Mouse (Mus musculus): ENCODE measurements around the gene Olfr794. TPM values are rescaled to one million over a fixed set of nuclear protein-coding genes. Genes with fewer than 3 reads are reported as not detected.

Olfr794 gene
- total and polyA plus RNA-seq, 2 experiments from 2014 or later: not detected

- 25% methylated on average over 1 of the region's 1 CpGs for WGBS
- Histone ChIP-seq H3K4me1 (ENCODE audit: insufficient read depth, low read length) (no peaks in the 10 kb centered on the region), H3K27me3 (ENCODE audit: insufficient read depth, low read length) (no peaks in the 10 kb centered on the region), H3K9ac (replicated peaks; ENCODE audit: low read length, poor library complexity, severe bottlenecking) (no peak overlapping the region), H3K27ac (ENCODE audit: low read depth, low read length) (no peak overlapping the region), H3K4me3 (ENCODE audit: low read depth, low read length) (no peak overlapping the region), H3K9me3 (ENCODE audit: low read length) (no peaks in the 10 kb centered on the region), H3K4me2 (ENCODE audit: low read depth, low read length, poor library complexity, severe bottlenecking) (no peak overlapping the region), H3K36me3 (ENCODE audit: insufficient read depth, low read length) (no peaks in the 10 kb centered on the region)
- TF ChIP-seq CTCF (IDR thresholded peaks at IDR 0.05): no peak
- ATAC-seq (ENCODE audit: low FRiP score): no peak
- DNase-seq (ENCODE audit: low spot score): peak; percentile 19
Measured at GRCm38 (mm10) chr10:129621724-129622123, 54.3 kb downstream of the Olfr794 start.

Small RNA genes lying within 50 kb of the gene (microRNA-seq; reads per million reads assigned to microRNA genes)
- gene Gm23252 (ENCODE audit: borderline number of aligned reads): not detected

Other genes with a start within 250 kb of the Olfr794 start
- gene Olfr780, start 249.5 kb upstream of the Olfr794 start, total RNA-seq (2014; rRNA removed): not detected in 2 replicates
- gene Olfr780, start 249.5 kb upstream of the Olfr794 start, polyA plus RNA-seq (2015; fragmentation: Nextera tagmentation; extraction: Ambion mirVana): not detected in 2 replicates
- not detected in 2 replicates for gene Olfr781, start 238.8 kb upstream of the Olfr794 start, total RNA-seq (2014; rRNA removed)
- gene Olfr781, start 238.8 kb upstream of the Olfr794 start, polyA plus RNA-seq (2015; fragmentation: Nextera tagmentation; extraction: Ambion mirVana): not detected in 2 replicates
- not detected in 2 replicates for gene Olfr782, start 218.8 kb upstream of the Olfr794 start, total RNA-seq (2014; rRNA removed)
- not detected in 2 replicates for gene Olfr782, start 218.8 kb upstream of the Olfr794 start, polyA plus RNA-seq (2015; fragmentation: Nextera tagmentation; extraction: Ambion mirVana)
- 0.66 and 0.82 TPM in 2 replicates for gene Olfr784, start 183.6 kb upstream of the Olfr794 start, total RNA-seq (2014; rRNA removed)
- gene Olfr784, start 183.6 kb upstream of the Olfr794 start, polyA plus RNA-seq (2015; fragmentation: Nextera tagmentation; extraction: Ambion mirVana): not detected in 2 replicates
- not detected in 2 replicates for gene Olfr785, start 162.2 kb upstream of the Olfr794 start, total RNA-seq (2014; rRNA removed)
- gene Olfr785, start 162.2 kb upstream of the Olfr794 start, polyA plus RNA-seq (2015; fragmentation: Nextera tagmentation; extraction: Ambion mirVana): not detected in 2 replicates
- gene Olfr786, start 140.3 kb upstream of the Olfr794 start, total RNA-seq (2014; rRNA removed): not detected in 2 replicates
- not detected in 2 replicates for gene Olfr786, start 140.3 kb upstream of the Olfr794 start, polyA plus RNA-seq (2015; fragmentation: Nextera tagmentation; extraction: Ambion mirVana)
- gene Olfr787, start 105.8 kb upstream of the Olfr794 start, total RNA-seq (2014; rRNA removed): not detected in 2 replicates
- not detected in 2 replicates for gene Olfr787, start 105.8 kb upstream of the Olfr794 start, polyA plus RNA-seq (2015; fragmentation: Nextera tagmentation; extraction: Ambion mirVana)
- gene Olfr788, start 96.7 kb upstream of the Olfr794 start, total RNA-seq (2014; rRNA removed): not detected in 2 replicates
- gene Olfr788, start 96.7 kb upstream of the Olfr794 start, polyA plus RNA-seq (2015; fragmentation: Nextera tagmentation; extraction: Ambion mirVana): not detected in 2 replicates
- gene Olfr789, start 82.9 kb upstream of the Olfr794 start, total RNA-seq (2014; rRNA removed): not detected in 2 replicates
- gene Olfr789, start 82.9 kb upstream of the Olfr794 start, polyA plus RNA-seq (2015; fragmentation: Nextera tagmentation; extraction: Ambion mirVana): not detected in 2 replicates
- gene Olfr790, start 69.2 kb upstream of the Olfr794 start, total RNA-seq (2014; rRNA removed): not detected in 2 replicates
- gene Olfr790, start 69.2 kb upstream of the Olfr794 start, polyA plus RNA-seq (2015; fragmentation: Nextera tagmentation; extraction: Ambion mirVana): not detected in 2 replicates
- not detected in 2 replicates for gene Olfr791, start 45.9 kb upstream of the Olfr794 start, total RNA-seq (2014; rRNA removed)
- not detected in 2 replicates for gene Olfr791, start 45.9 kb upstream of the Olfr794 start, polyA plus RNA-seq (2015; fragmentation: Nextera tagmentation; extraction: Ambion mirVana)
- gene Olfr792, start 28.5 kb upstream of the Olfr794 start, total RNA-seq (2014; rRNA removed): not detected in 2 replicates
- gene Olfr792, start 28.5 kb upstream of the Olfr794 start, polyA plus RNA-seq (2015; fragmentation: Nextera tagmentation; extraction: Ambion mirVana): not detected in 2 replicates
- not detected in 2 replicates for gene Olfr796, start 44.9 kb downstream of the Olfr794 start, total RNA-seq (2014; rRNA removed)
- gene Olfr796, start 44.9 kb downstream of the Olfr794 start, polyA plus RNA-seq (2015; fragmentation: Nextera tagmentation; extraction: Ambion mirVana): not detected in 2 replicates
- not detected in 2 replicates for gene Olfr798, start 60.3 kb downstream of the Olfr794 start, total RNA-seq (2014; rRNA removed)
- gene Olfr798, start 60.3 kb downstream of the Olfr794 start, polyA plus RNA-seq (2015; fragmentation: Nextera tagmentation; extraction: Ambion mirVana): not detected in 2 replicates
- gene Olfr799, start 69.8 kb downstream of the Olfr794 start, total RNA-seq (2014; rRNA removed): not detected in 2 replicates
- gene Olfr799, start 69.8 kb downstream of the Olfr794 start, polyA plus RNA-seq (2015; fragmentation: Nextera tagmentation; extraction: Ambion mirVana): not detected in 2 replicates
- not detected in 2 replicates for gene Olfr800, start 90.0 kb downstream of the Olfr794 start, total RNA-seq (2014; rRNA removed)
- gene Olfr800, start 90.0 kb downstream of the Olfr794 start, polyA plus RNA-seq (2015; fragmentation: Nextera tagmentation; extraction: Ambion mirVana): not detected in 2 replicates
- not detected in 2 replicates for gene Olfr801, start 106.2 kb downstream of the Olfr794 start, total RNA-seq (2014; rRNA removed)
- not detected in 2 replicates for gene Olfr801, start 106.2 kb downstream of the Olfr794 start, polyA plus RNA-seq (2015; fragmentation: Nextera tagmentation; extraction: Ambion mirVana)
- gene Olfr802, start 120.5 kb downstream of the Olfr794 start, total RNA-seq (2014; rRNA removed): not detected in 2 replicates
- 0.04 and 0.11 TPM in 2 replicates for gene Olfr802, start 120.5 kb downstream of the Olfr794 start, polyA plus RNA-seq (2015; fragmentation: Nextera tagmentation; extraction: Ambion mirVana)
- not detected in 2 replicates for gene Olfr803, start 126.6 kb downstream of the Olfr794 start, total RNA-seq (2014; rRNA removed)
- gene Olfr803, start 126.6 kb downstream of the Olfr794 start, polyA plus RNA-seq (2015; fragmentation: Nextera tagmentation; extraction: Ambion mirVana): not detected in 2 replicates
- gene Olfr804, start 135.6 kb downstream of the Olfr794 start, total RNA-seq (2014; rRNA removed): not detected in 2 replicates
- gene Olfr804, start 135.6 kb downstream of the Olfr794 start, polyA plus RNA-seq (2015; fragmentation: Nextera tagmentation; extraction: Ambion mirVana): not detected in 2 replicates
- not detected in 2 replicates for gene Olfr805, start 161.7 kb downstream of the Olfr794 start, total RNA-seq (2014; rRNA removed)
- not detected in 2 replicates for gene Olfr805, start 161.7 kb downstream of the Olfr794 start, polyA plus RNA-seq (2015; fragmentation: Nextera tagmentation; extraction: Ambion mirVana)
- gene Olfr806, start 174.3 kb downstream of the Olfr794 start, total RNA-seq (2014; rRNA removed): not detected in 2 replicates
- not detected in 2 replicates for gene Olfr806, start 174.3 kb downstream of the Olfr794 start, polyA plus RNA-seq (2015; fragmentation: Nextera tagmentation; extraction: Ambion mirVana)
- gene Olfr807, start 190.1 kb downstream of the Olfr794 start, total RNA-seq (2014; rRNA removed): not detected in 2 replicates
- not detected in 2 replicates for gene Olfr807, start 190.1 kb downstream of the Olfr794 start, polyA plus RNA-seq (2015; fragmentation: Nextera tagmentation; extraction: Ambion mirVana)
- gene Olfr808, start 197.8 kb downstream of the Olfr794 start, total RNA-seq (2014; rRNA removed): not detected in 2 replicates
- gene Olfr808, start 197.8 kb downstream of the Olfr794 start, polyA plus RNA-seq (2015; fragmentation: Nextera tagmentation; extraction: Ambion mirVana): not detected in 2 replicates
- gene Olfr809, start 207.0 kb downstream of the Olfr794 start, total RNA-seq (2014; rRNA removed): not detected in 2 replicates
- gene Olfr809, start 207.0 kb downstream of the Olfr794 start, polyA plus RNA-seq (2015; fragmentation: Nextera tagmentation; extraction: Ambion mirVana): not detected in 2 replicates
- gene Olfr810, start 227.3 kb downstream of the Olfr794 start, total RNA-seq (2014; rRNA removed): not detected in 2 replicates
- gene Olfr810, start 227.3 kb downstream of the Olfr794 start, polyA plus RNA-seq (2015; fragmentation: Nextera tagmentation; extraction: Ambion mirVana): not detected in 2 replicates
- not detected in 2 replicates for gene Olfr811, start 236.7 kb downstream of the Olfr794 start, total RNA-seq (2014; rRNA removed)
- gene Olfr811, start 236.7 kb downstream of the Olfr794 start, polyA plus RNA-seq (2015; fragmentation: Nextera tagmentation; extraction: Ambion mirVana): not detected in 2 replicates

Data from midbrain, postnatal 0 days (tissue).